Mouse (Mus musculus) myocyte (in vitro differentiated cells): ENCODE results near the gene Maneal. TPM values are rescaled to one million over a fixed set of nuclear protein-coding genes. Genes with fewer than 3 reads are reported as not detected.

ENCODE experiments used
- H3K27me3 ChIP-seq: one replicate; pipeline ENCODE4 v1.6.1; 2011; ENCODE audit not compliant: control insufficient read depth, insufficient read depth, insufficient read length
- H3K36me3 ChIP-seq: one replicate; pipeline ENCODE4 v1.6.1; 2011; ENCODE audit not compliant: control insufficient read depth, insufficient read depth
- H3K4me2 ChIP-seq: one replicate; pipeline ENCODE4 v1.6.1; 2011; ENCODE audit warnings: low read depth, control low read depth
- H3K4me3 ChIP-seq: one replicate; pipeline ENCODE4 v1.5.1; 2011; ENCODE audit warnings: mild to moderate bottlenecking, control low read depth, moderate library complexity
- H3K79me2 ChIP-seq: one replicate; pipeline ENCODE4 v1.6.1; 2011; ENCODE audit not compliant: control insufficient read depth, insufficient read depth
- H3ac ChIP-seq: one replicate; pipeline ENCODE4 v1.6.1; 2011; ENCODE audit not compliant: control insufficient read depth, insufficient read length
- CEBPB ChIP-seq: IDR thresholded peaks from 2 replicates; pipeline ENCODE4 v1.6.1; 2011; ENCODE audit warnings: mild to moderate bottlenecking, moderate library complexity; ENCODE audit not compliant: poor library complexity, insufficient read depth, severe bottlenecking
- E2F4 ChIP-seq: IDR thresholded peaks from one replicate; pipeline ENCODE4 v1.6.1; 2011; ENCODE audit warnings: mild to moderate bottlenecking, control low read depth, moderate library complexity; ENCODE audit not compliant: insufficient read depth
- MAX ChIP-seq: IDR thresholded peaks from one replicate; pipeline ENCODE4 v1.6.1; 2011; ENCODE audit warnings: low read depth, mild to moderate bottlenecking, control low read depth
- MYOD1 ChIP-seq, 3 experiments: IDR thresholded peaks; one replicate each; pipeline ENCODE4 v1.6.1; 2011; ENCODE audit warnings: control low read depth in 2 of 3, low read depth in 2 of 3, mild to moderate bottlenecking in 2 of 3, moderate library complexity in 1 of 3; ENCODE audit not compliant: insufficient read length in 2 of 3, control insufficient read depth in 1 of 3
- MYOG ChIP-seq, 3 experiments: IDR thresholded peaks; one replicate each; pipeline ENCODE4 v1.6.1; 2011; ENCODE audit warnings: control low read depth in 2 of 3, low read depth in 2 of 3, mild to moderate bottlenecking in 2 of 3; ENCODE audit not compliant: insufficient read length in 2 of 3, control insufficient read depth in 1 of 3, insufficient read depth in 1 of 3
- POLR2A ChIP-seq: IDR thresholded peaks from one replicate; pipeline ENCODE4 v1.6.1; 2011; ENCODE audit warnings: low read depth, mild to moderate bottlenecking, control low read depth, moderate library complexity; ENCODE audit not compliant: insufficient read length
- POLR2AphosphoS2 ChIP-seq: IDR thresholded peaks from one replicate; pipeline ENCODE4 v1.6.1; 2011; ENCODE audit warnings: low read depth, control low read depth; ENCODE audit not compliant: insufficient read length
- REST ChIP-seq: IDR thresholded peaks from one replicate; pipeline ENCODE4 v1.6.1; 2011; ENCODE audit warnings: mild to moderate bottlenecking, control low read depth, moderate library complexity; ENCODE audit not compliant: insufficient read depth, insufficient read length
- SRF ChIP-seq: IDR thresholded peaks from one replicate; pipeline ENCODE4 v1.6.1; 2011; ENCODE audit warnings: low read depth; ENCODE audit not compliant: control insufficient read depth, insufficient read length
- TCF12 ChIP-seq: IDR thresholded peaks from one replicate; pipeline ENCODE4 v1.6.1; 2011; ENCODE audit warnings: mild to moderate bottlenecking, control low read depth; ENCODE audit not compliant: poor library complexity, insufficient read depth, severe bottlenecking
- TCF3 ChIP-seq: IDR thresholded peaks from one replicate; pipeline ENCODE4 v1.6.1; 2011; ENCODE audit warnings: low read depth, control low read depth; ENCODE audit not compliant: insufficient read length
- USF1 ChIP-seq: IDR thresholded peaks from one replicate; pipeline ENCODE4 v1.6.1; 2011; ENCODE audit warnings: low read depth, mild to moderate bottlenecking, control low read depth, moderate library complexity
- polyA plus RNA-seq: library from polyadenylated mRNA; unstranded; fragments of >200 nt; fragmentation: generic; extraction: Trizol; gene quantifications from one replicate; pipeline ENCODE4 v1.2.1, GENCODE M21; 2012; ENCODE audit warnings: missing spikeins

Maneal gene
- polyA plus RNA-seq, 1 experiment, result not detected

DNA sequence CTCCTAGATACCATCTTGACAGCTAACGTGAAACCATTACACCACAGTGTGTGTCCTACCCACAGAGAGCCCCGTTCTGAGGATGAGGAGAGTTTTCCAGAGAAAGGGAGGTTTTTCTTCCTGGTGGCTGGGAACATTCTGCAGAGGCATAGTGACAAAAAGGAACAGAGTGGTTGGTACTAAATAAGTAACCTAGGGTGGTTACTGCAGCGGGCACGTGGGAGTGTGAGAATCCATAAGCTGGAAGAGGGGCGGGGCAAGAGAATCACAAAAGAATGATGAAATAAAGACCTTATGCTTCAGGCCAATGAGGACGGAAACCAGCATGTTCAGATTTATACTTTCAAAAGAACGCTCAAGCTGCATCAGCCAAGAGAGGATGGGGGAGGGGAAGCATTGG lies 26.7 kb upstream of the Maneal start:
- no peak for TF ChIP-seq TCF3
- no peak overlapping the region for H3K4me2 ChIP-seq
- H3K79me2 ChIP-seq, result no peaks in the 10 kb centered on the region
- H3K36me3 ChIP-seq, result no peaks in the 10 kb centered on the region
- H3ac ChIP-seq, result no peak overlapping the region
- no peak overlapping the region for H3K4me3 ChIP-seq
- H3K27me3 ChIP-seq, result peaks cover 56% of the 10 kb centered on the region

DNA sequence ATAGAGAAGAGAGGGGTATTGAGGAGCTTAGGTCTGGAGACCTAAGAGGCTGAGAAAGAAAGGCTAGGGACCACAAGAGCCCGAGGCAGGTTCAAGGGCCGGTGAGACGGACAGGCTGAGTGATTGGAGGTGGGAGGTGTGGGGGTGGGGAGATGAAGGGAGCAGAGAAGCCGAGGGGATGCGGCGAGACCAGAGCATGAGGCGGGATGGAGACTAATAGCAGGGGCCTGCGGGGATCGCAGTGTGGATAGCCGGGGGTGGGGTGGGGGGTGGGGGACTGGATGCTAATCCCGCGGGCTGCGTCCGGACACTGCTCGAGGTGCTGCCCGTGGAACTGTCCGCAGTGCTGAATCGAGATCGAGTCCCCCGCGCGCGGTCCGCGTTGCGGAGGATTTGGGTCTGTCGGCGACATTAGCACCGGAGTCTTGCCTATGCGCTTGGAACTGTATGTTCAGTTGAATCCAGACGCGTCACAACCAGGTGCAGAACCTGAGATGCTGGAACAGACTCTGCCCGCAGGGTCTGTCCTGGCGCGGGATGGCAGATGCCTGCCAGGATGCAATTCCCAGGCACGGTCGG lies 20.3 kb upstream of the Maneal start:
- H3K79me2 ChIP-seq, result no peaks in the 10 kb centered on the region
- H3K4me2 ChIP-seq, result no peak overlapping the region
- H3K36me3 ChIP-seq, result no peaks in the 10 kb centered on the region
- no peak overlapping the region for H3ac ChIP-seq
- peaks cover 44% of the 10 kb centered on the region for H3K27me3 ChIP-seq
- TF ChIP-seq REST (peak; percentile 72), USF1 (no peak)
- no peak overlapping the region for H3K4me3 ChIP-seq

DNA sequence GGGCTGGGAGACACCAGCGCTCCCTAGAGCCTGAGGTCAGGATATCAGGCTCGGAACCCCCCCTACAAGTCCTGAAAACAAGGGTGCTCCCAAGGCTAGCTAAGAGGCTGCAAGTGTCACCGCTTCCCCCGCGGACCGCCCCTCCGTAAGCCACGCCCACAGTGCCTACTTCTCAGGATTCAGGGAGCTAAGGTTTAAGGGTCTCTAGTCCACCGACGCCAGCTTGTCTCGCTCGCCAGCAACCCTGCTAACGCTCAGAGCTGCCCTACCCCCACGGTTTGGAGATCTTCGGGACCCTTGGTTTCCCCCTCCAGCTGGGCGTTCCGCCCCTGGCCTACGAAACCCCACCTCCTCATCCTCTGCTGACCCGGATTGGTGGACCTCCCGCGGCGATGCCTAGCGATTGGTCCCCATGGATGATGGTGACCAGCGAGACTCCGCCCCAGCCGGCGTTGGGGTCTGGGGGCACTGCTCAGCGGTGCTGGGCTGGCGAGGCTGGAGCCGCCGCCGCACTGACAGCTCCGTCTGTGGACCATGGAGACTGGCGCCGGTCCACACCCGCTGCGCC lies 19.5 kb upstream of the Maneal start:
- no peak overlapping the region for H3ac ChIP-seq
- H3K27me3 ChIP-seq, result peaks cover 42% of the 10 kb centered on the region
- H3K79me2 ChIP-seq, result no peaks in the 10 kb centered on the region
- H3K4me2 ChIP-seq, result no peak overlapping the region
- no peak for TF ChIP-seq POLR2A
- no peak for TF ChIP-seq MYOD1 (IDR thresholded peaks at IDR 0.05; ENCODE audit: control insufficient read depth in 1 of 3, insufficient read length in 2 of 3, low read depth in 2 of 3)
- TF ChIP-seq POLR2AphosphoS2, result no peak
- no peak for TF ChIP-seq USF1
- no peak for TF ChIP-seq TCF3
- no peak for TF ChIP-seq MAX
- H3K36me3 ChIP-seq, result no peaks in the 10 kb centered on the region
- no peak overlapping the region for H3K4me3 ChIP-seq

DNA sequence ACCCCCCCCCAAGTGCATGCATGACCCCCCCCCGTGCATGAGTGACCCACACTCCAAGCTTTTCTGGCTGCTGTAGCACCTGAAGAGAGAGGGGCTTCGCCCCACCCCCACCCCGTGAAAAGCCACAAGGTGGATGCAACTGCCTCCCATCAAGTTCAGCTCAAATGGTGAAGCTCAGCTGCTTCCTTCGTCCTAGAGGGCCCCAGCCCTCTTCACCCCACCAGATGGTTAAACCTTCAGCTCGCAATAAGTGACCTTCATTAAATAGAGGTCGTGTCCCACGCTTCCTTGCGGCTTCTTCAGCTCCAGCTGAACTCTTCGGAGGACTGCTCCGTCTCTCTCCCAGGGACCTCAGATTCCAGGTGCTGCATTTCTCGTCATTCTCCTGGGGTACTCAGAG lies 18.6 kb upstream of the Maneal start, which contains the start of gene Epha10:
TSS of gene Epha10 (plus strand) at position 301 of the 400 bp plus-strand sequence.
- Histone ChIP-seq H3K79me2 (no peaks in the 10 kb centered on the region), H3K4me3 (no peak within 1 kb of the TSS), H3ac (no peak within 1 kb of the TSS), H3K4me2 (no peak within 1 kb of the TSS), H3K36me3 (no peaks in the 10 kb centered on the region), H3K27me3 (peaks cover 33% of the 10 kb centered on the region)
- TF ChIP-seq MYOD1 (IDR thresholded peaks at IDR 0.05; ENCODE audit: control insufficient read depth in 1 of 3, insufficient read length in 2 of 3, low read depth in 2 of 3) (no peak), POLR2A (no peak), TCF3 (no peak), POLR2AphosphoS2 (no peak), REST (no peak), USF1 (no peak), CEBPB (no peak), MYOG (IDR thresholded peaks at IDR 0.05; ENCODE audit: control insufficient read depth in 1 of 3, insufficient read depth in 1 of 3, insufficient read length in 2 of 3, low read depth in 2 of 3) (no peak), TCF12 (no peak), MAX (no peak), E2F4 (no peak), SRF (no peak)

DNA sequence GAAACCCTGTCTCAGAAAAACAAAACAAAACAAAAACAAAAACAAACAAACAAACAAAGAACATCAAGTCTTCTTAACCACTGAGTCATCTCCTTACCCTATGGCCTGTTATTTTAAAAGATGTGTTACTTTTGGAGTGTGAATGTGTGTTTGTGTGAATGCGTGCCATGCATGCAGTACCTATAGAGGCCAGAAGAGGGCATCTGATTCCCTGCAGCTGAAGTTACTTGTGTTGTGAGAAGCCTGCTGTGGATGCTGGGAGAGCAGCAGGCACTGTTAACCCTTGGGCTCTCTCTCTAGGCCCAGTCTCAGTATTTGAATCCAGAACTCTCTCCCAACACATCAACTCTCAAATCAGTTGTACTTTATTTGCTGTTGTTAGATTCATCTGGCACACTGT lies 10.7 kb upstream of the Maneal start:
- Histone ChIP-seq H3ac (no peak overlapping the region), H3K36me3 (no peaks in the 10 kb centered on the region), H3K79me2 (no peaks in the 10 kb centered on the region), H3K4me2 (no peak overlapping the region), H3K27me3 (no peaks in the 10 kb centered on the region), H3K4me3 (no peak overlapping the region)
- no peak for TF ChIP-seq MAX
- no peak for TF ChIP-seq MYOD1 (IDR thresholded peaks at IDR 0.05; ENCODE audit: control insufficient read depth in 1 of 3, insufficient read length in 2 of 3, low read depth in 2 of 3)

DNA sequence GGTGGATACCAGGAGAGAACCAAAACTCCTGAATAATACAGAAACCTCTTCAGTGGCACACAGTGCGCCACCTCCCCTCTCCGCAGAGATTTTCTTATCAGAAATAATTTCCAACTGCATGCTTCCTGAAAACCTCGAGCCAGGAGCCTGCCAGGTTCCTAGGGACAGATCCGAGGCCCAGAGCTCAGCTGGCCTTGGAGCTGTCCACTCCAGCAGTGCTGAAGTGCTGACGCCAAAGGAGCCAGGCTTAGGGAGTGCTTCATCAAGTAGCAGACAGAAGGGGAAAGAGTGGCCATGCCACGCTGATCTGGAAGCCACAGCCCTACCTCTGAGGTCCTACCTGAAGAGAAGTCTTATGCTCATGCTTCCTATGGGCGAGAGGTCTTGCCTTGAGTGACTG lies 1.5 kb downstream of the Maneal start:
- H3K4me2 ChIP-seq, result no peak overlapping the region
- no peak overlapping the region for H3ac ChIP-seq
- peak; percentile 96 for TF ChIP-seq REST
- TF ChIP-seq MYOG (IDR thresholded peaks at IDR 0.05; ENCODE audit: control insufficient read depth in 1 of 3, insufficient read depth in 1 of 3, insufficient read length in 2 of 3, low read depth in 2 of 3), result peak in 1 of 3 experiments; percentile 61
- TF ChIP-seq SRF, result no peak
- no peak overlapping the region for H3K4me3 ChIP-seq
- peaks cover 18% of the 10 kb centered on the region for H3K27me3 ChIP-seq
- no peaks in the 10 kb centered on the region for H3K36me3 ChIP-seq
- H3K79me2 ChIP-seq, result no peaks in the 10 kb centered on the region
